Mouse (Mus musculus) hindbrain, postnatal 0 days (tissue): ENCODE measurements around the gene Srms. TPM values are rescaled to one million over a fixed set of nuclear protein-coding genes. Genes with fewer than 3 reads are reported as not detected.

Source experiments
- ATAC-seq: fragments of 200-750 bp; cut with Nextera tagmentation; 2 replicates; pipeline ENCODE4 v1.8.0; 2017; ENCODE audit warnings: mild to moderate bottlenecking, moderate TSS enrichment, moderate library complexity
- DNase-seq: peaks from one replicate; pipeline ENCODE4 v3.0.0-alpha.2; 2015; ENCODE audit warnings: low spot score
- H3K27ac ChIP-seq: fragments of 300-500 bp; sonication (generic); 2 replicates; pipeline ENCODE4 v1.5.1; 2014; ENCODE audit warnings: mild to moderate bottlenecking
- H3K27me3 ChIP-seq: fragments of 300-500 bp; sonication (generic); 2 replicates; pipeline ENCODE4 v1.6.1; 2014; ENCODE audit warnings: low read length, mixed read lengths; ENCODE audit not compliant: insufficient read depth
- H3K36me3 ChIP-seq: fragments of 300-500 bp; sonication (generic); 2 replicates; pipeline ENCODE4 v1.6.1; 2014; ENCODE audit warnings: low read length, mixed read lengths; ENCODE audit not compliant: insufficient read depth
- H3K4me1 ChIP-seq: fragments of 300-500 bp; sonication (generic); 2 replicates; pipeline ENCODE4 v1.6.1; 2014; ENCODE audit warnings: antibody characterized with exemption, low read length, mixed read lengths; ENCODE audit not compliant: insufficient read depth
- H3K4me2 ChIP-seq: fragments of 300-500 bp; sonication (generic); 2 replicates; pipeline ENCODE4 v1.6.1; 2014; ENCODE audit warnings: low read depth, mild to moderate bottlenecking, low read length, moderate library complexity, mixed read lengths
- H3K4me3 ChIP-seq: fragments of 300-500 bp; sonication (generic); 2 replicates; pipeline ENCODE4 v1.5.1; 2014; ENCODE audit warnings: low read length
- H3K9ac ChIP-seq: fragments of 300-500 bp; sonication (generic); replicated peaks from 2 replicates; pipeline ENCODE4 v1.6.1; 2014; ENCODE audit warnings: mild to moderate bottlenecking, low read length, moderate library complexity, mixed read lengths
- H3K9me3 ChIP-seq: fragments of 300-500 bp; sonication (generic); 2 replicates; pipeline ENCODE4 v1.6.1; 2016; ENCODE audit warnings: low read length, mixed read lengths
- CTCF ChIP-seq: IDR thresholded peaks from 2 replicates; pipeline ENCODE4 v1.5.1; 2016; ENCODE audit warnings: antibody characterized with exemption, control low read depth, low read depth
- WGBS: fragments of 180-500 bp; shearing (Covaris S2); extraction: QIAGEN DNeasy Blood & Tissue Kit; methylation state at CpG from one replicate; pipeline ENCODE4 v1.1.7; 2014; 5-methylcytosine and 5-hydroxymethylcytosine counted together
- polyA plus RNA-seq: library from polyadenylated mRNA; unstranded; fragments of >200 nt; fragmentation: Nextera tagmentation; extraction: Ambion mirVana; gene quantifications from 2 replicates; pipeline ENCODE4 v1.2.1, GENCODE M21; 2015
- total RNA-seq: library from RNA; depleted of rRNA; stranded (reverse); fragments of >200 nt; gene quantifications from 2 replicates; pipeline ENCODE4 v1.2.3, GENCODE M21; 2014

Gene Srms
- total and polyA plus RNA-seq, 2 experiments from 2014 or later: 0.18 to 0.47 TPM

- H3K9ac ChIP-seq: no peak overlapping the region
- no peak for DNase-seq
- 83% methylated on average over 23 of the region's 23 CpGs for WGBS
- H3K27ac ChIP-seq: no peak overlapping the region
- H3K36me3 ChIP-seq: no peaks in the 10 kb centered on the region
- H3K4me1 ChIP-seq: no peaks in the 10 kb centered on the region
- no peak overlapping the region for H3K4me2 ChIP-seq
- no peak for ATAC-seq
- H3K9me3 ChIP-seq: no peaks in the 10 kb centered on the region
- TF ChIP-seq CTCF: peak; percentile 19; the same call in 1 of the 2 replicates
- no peaks in the 10 kb centered on the region for H3K27me3 ChIP-seq
- H3K4me3 ChIP-seq: no peak overlapping the region
Observed at GRCm38 (mm10) chr2:181235681-181236566, 22.9 kb upstream of the Srms start.

GRCm38 (mm10) chr2:181234680-181235079, 21.7 kb upstream of the Srms start:
- Histone ChIP-seq H3K4me3 (no peak overlapping the region), H3K27me3 (no peaks in the 10 kb centered on the region), H3K27ac (no peak overlapping the region), H3K9me3 (no peaks in the 10 kb centered on the region), H3K4me2 (no peak overlapping the region), H3K9ac (no peak overlapping the region), H3K4me1 (no peaks in the 10 kb centered on the region), H3K36me3 (no peaks in the 10 kb centered on the region)
- no peak for ATAC-seq
- 89% methylated on average over 11 of the region's 11 CpGs for WGBS
- DNase-seq: no peak
- TF ChIP-seq CTCF: no peak

- 87% methylated on average over 15 of the region's 15 CpGs for WGBS
- DNase-seq (no peak), ATAC-seq (no peak)
- no peaks in the 10 kb centered on the region for H3K27me3 ChIP-seq
- H3K9ac ChIP-seq: no peak overlapping the region
- no peaks in the 10 kb centered on the region for H3K4me1 ChIP-seq
- no peak overlapping the region for H3K27ac ChIP-seq
- no peaks in the 10 kb centered on the region for H3K9me3 ChIP-seq
- H3K4me3 ChIP-seq: no peak overlapping the region
- no peak for TF ChIP-seq CTCF
- no peaks in the 10 kb centered on the region for H3K36me3 ChIP-seq
- H3K4me2 ChIP-seq: no peak overlapping the region
Observed at GRCm38 (mm10) chr2:181233443-181233842, 20.5 kb upstream of the Srms start.

GRCm38 (mm10) chr2:181231171-181231570, 18.2 kb upstream of the Srms start:
- Histone ChIP-seq H3K9ac (no peak overlapping the region), H3K9me3 (no peaks in the 10 kb centered on the region), H3K27ac (no peak overlapping the region), H3K36me3 (no peaks in the 10 kb centered on the region), H3K4me3 (no peak overlapping the region), H3K4me2 (no peak overlapping the region), H3K27me3 (no peaks in the 10 kb centered on the region), H3K4me1 (no peaks in the 10 kb centered on the region)
- ATAC-seq (0 out of 2 replicates have a peak, but pooled peaks have one; percentile 24), DNase-seq (no peak)
- no peak for TF ChIP-seq CTCF
- 76% methylated on average over 17 of the region's 20 CpGs for WGBS

- 88% methylated on average over 1 of the region's 1 CpGs for WGBS
Observed at GRCm38 (mm10) chr2:181228335-181228734, 15.3 kb upstream of the Srms start.

GRCm38 (mm10) chr2:181227122-181227521, 14.1 kb upstream of the Srms start:
- H3K9ac ChIP-seq: no peak overlapping the region
- no peaks in the 10 kb centered on the region for H3K9me3 ChIP-seq
- WGBS: 81% methylated on average over 3 of the region's 3 CpGs
- no peaks in the 10 kb centered on the region for H3K4me1 ChIP-seq
- TF ChIP-seq CTCF: no peak
- H3K27ac ChIP-seq: no peak overlapping the region
- H3K4me3 ChIP-seq: no peak overlapping the region
- ATAC-seq (no peak), DNase-seq (no peak)
- no peak overlapping the region for H3K4me2 ChIP-seq
- no peaks in the 10 kb centered on the region for H3K27me3 ChIP-seq
- no peaks in the 10 kb centered on the region for H3K36me3 ChIP-seq

More at GRCm38 (mm10) chr2:181228335-181228734, 15.3 kb upstream of the Srms start:
- DNase-seq: no peak
- ATAC-seq: no peak
- TF ChIP-seq CTCF: no peak
- Histone ChIP-seq H3K27ac (no peak overlapping the region), H3K4me2 (no peak overlapping the region), H3K9ac (no peak overlapping the region), H3K27me3 (no peaks in the 10 kb centered on the region), H3K4me3 (no peak overlapping the region), H3K36me3 (no peaks in the 10 kb centered on the region), H3K4me1 (no peaks in the 10 kb centered on the region), H3K9me3 (no peaks in the 10 kb centered on the region)

GRCm38 (mm10) chr2:181224994-181225393, 12.0 kb upstream of the Srms start:
- Histone ChIP-seq H3K9me3 (no peaks in the 10 kb centered on the region), H3K4me3 (no peak overlapping the region), H3K27ac (no peak overlapping the region), H3K4me2 (no peak overlapping the region), H3K9ac (no peak overlapping the region), H3K36me3 (no peaks in the 10 kb centered on the region), H3K4me1 (peaks cover 7% of the 10 kb centered on the region), H3K27me3 (no peaks in the 10 kb centered on the region)
- 90% methylated on average over 2 of the region's 2 CpGs for WGBS
- ATAC-seq (no peak), DNase-seq (no peak)
- no peak for TF ChIP-seq CTCF
